Mouse (Mus musculus): ENCODE data around the gene Phgdh.

Gene Phgdh

GRCm38 (mm10) chr3:98348106-98348505 is 8.3 kb upstream of the Phgdh start:
- DNase-seq (ENCODE audit: low read depth, low spot score) = peak; percentile 89

- DNase-seq (ENCODE audit: low read depth, low spot score) = no peak
These were observed 3.4 kb upstream of the Phgdh start for GRCm38 (mm10) chr3:98343235-98343634.

GRCm38 (mm10) chr3:98340818-98341594 is 1.2 kb upstream of the Phgdh start:
- no peak for DNase-seq (ENCODE audit: low read depth, low spot score)

- peak; percentile 65 for DNase-seq (ENCODE audit: low read depth, low spot score)
These were observed 589 bp downstream of the Phgdh start for GRCm38 (mm10) chr3:98339097-98339705.

GRCm38 (mm10) chr3:98338584-98339041 is 1.2 kb downstream of the Phgdh start:
- DNase-seq (ENCODE audit: low read depth, low spot score) = peak; percentile 62

- DNase-seq (ENCODE audit: low read depth, low spot score) = no peak
These were observed 2.8 kb downstream of the Phgdh start for GRCm38 (mm10) chr3:98336661-98337654.

GRCm38 (mm10) chr3:98335886-98336285 is 3.9 kb downstream of the Phgdh start:
- DNase-seq (ENCODE audit: low read depth, low spot score) = peak; percentile 35

- DNase-seq (ENCODE audit: low read depth, low spot score) = no peak
These were observed 4.5 kb downstream of the Phgdh start for GRCm38 (mm10) chr3:98335331-98335730.

- DNase-seq (ENCODE audit: low read depth, low spot score) = no peak
These were observed 5.8 kb downstream of the Phgdh start for GRCm38 (mm10) chr3:98334010-98334409.

GRCm38 (mm10) chr3:98324235-98324634 is 15.6 kb downstream of the Phgdh start:
- DNase-seq (ENCODE audit: low read depth, low spot score) = no peak

GRCm38 (mm10) chr3:98322209-98322608 is 17.6 kb downstream of the Phgdh start:
- DNase-seq (ENCODE audit: low read depth, low spot score) = no peak

- no peak for DNase-seq (ENCODE audit: low read depth, low spot score)
These were observed 20.6 kb downstream of the Phgdh start for GRCm38 (mm10) chr3:98319190-98319589.

- no peak for DNase-seq (ENCODE audit: low read depth, low spot score)
These were observed 22.6 kb downstream of the Phgdh start for GRCm38 (mm10) chr3:98317143-98317542.

- no peak for DNase-seq (ENCODE audit: low read depth, low spot score)
These were observed 24.6 kb downstream of the Phgdh start for GRCm38 (mm10) chr3:98315181-98315580.

- DNase-seq (ENCODE audit: low read depth, low spot score) = no peak
These were observed 26.3 kb downstream of the Phgdh start for GRCm38 (mm10) chr3:98313294-98314155.

GRCm38 (mm10) chr3:98312867-98313266 is 26.9 kb downstream of the Phgdh start:
- DNase-seq (ENCODE audit: low read depth, low spot score) = peak; percentile 48

GRCm38 (mm10) chr3:98310456-98310855 is 29.3 kb downstream of the Phgdh start:
- no peak for DNase-seq (ENCODE audit: low read depth, low spot score)

- DNase-seq (ENCODE audit: low read depth, low spot score) = no peak
These were observed 31.2 kb downstream of the Phgdh start for GRCm38 (mm10) chr3:98308606-98309005.

GRCm38 (mm10) chr3:98301761-98302160 is 38.0 kb downstream of the Phgdh start:
- no peak for DNase-seq (ENCODE audit: low read depth, low spot score)

- DNase-seq (ENCODE audit: low read depth, low spot score) = no peak
These were observed 39.5 kb downstream of the Phgdh start for GRCm38 (mm10) chr3:98300266-98300665.
